In genomic region chr17:56609452-56610171, GRCm38 (mm10) we compare ENCODE assay signal across 8 mouse cellular contexts. TPM values are rescaled to one million over a fixed set of nuclear protein-coding genes. Genes with fewer than 3 reads are reported as not detected.
A peak's percentile ranks its signal among the peaks of the same experiment; 100 is the strongest.
DNase-seq lines count a peak whose midpoint lies in the region; ATAC-seq lines count a peak whose summit lies in the region.

Gene 2410015M20Rik (minus strand): TSS chr17:56609771.

- peak within 1 kb of the TSS; percentile 75 for H3K4me2 ChIP-seq in hindbrain, embryonic 12.5 days (replicated peaks)

- WGBS in hindbrain, embryonic 12.5 days = under 1% methylated on average over 44 of the region's 44 CpGs

- peak within 1 kb of the TSS; percentile 65 for H3K4me3 ChIP-seq in hindbrain, embryonic 12.5 days

- H3K4me1 ChIP-seq in hindbrain, embryonic 12.5 days = peaks cover 36% of the 10 kb centered on the region

- H3K27ac ChIP-seq in hindbrain, embryonic 12.5 days = peak within 1 kb of the TSS; percentile 76

- DNase-seq in NIH3T3 (ENCODE audit: low read depth) = peak; percentile 97
- DNase-seq in cerebellum, postnatal 10 days = peak; percentile 97 to 98
- DNase-seq in frontal cortex, postnatal 10 days (ENCODE audit: low spot score in 2 of 2) = peak; percentile 94
- peak; percentile 96 to 98 for DNase-seq in layer of hippocampus, postnatal 14 days (ENCODE audit: low spot score in 2 of 2)
- DNase-seq in lung, postnatal 14 days = peak; percentile 94
- DNase-seq in retina, adult 2 months (ENCODE audit: low read depth, low spot score) = peak; percentile 92
- DNase-seq in thymus, postnatal 36 days = peak; percentile 91 to 94

- H3K36me3 ChIP-seq in hindbrain, embryonic 12.5 days = peaks cover 33% of the 10 kb centered on the region

- H3K27me3 ChIP-seq in hindbrain, embryonic 12.5 days = no peaks in the 10 kb centered on the region

- H3K9ac ChIP-seq in hindbrain, embryonic 12.5 days = peak within 1 kb of the TSS; percentile 76

- no peaks in the 10 kb centered on the region for H3K9me3 ChIP-seq in hindbrain, embryonic 12.5 days (replicated peaks)

- peak; percentile 91 for ATAC-seq in hindbrain, embryonic 12.5 days (ENCODE audit: low FRiP score)

RNA-seq across cellular contexts. Expression of gene 2410015M20Rik, which starts in this region (rescaled TPM):
- 184 and 193 TPM in 2 replicates for polyA plus RNA-seq in hindbrain, embryonic 12.5 days (2016; fragmentation: Nextera tagmentation; extraction: Ambion mirVana)
- total RNA-seq in layer of hippocampus, postnatal 14 days (2021) = 100 to 1,000 TPM; 151 to 160 TPM

Comparison
In these comparisons a context has a peak if more than half of its experiments do, and no peak if none do; other contexts are left out.
1. Peak in every context shown above with its lines: DNase-seq, ATAC-seq, H3K4me3 ChIP-seq and H3K27ac ChIP-seq.